Mouse (Mus musculus) spleen, adult 2 months (tissue): ENCODE measurements at regions not wholly inside any gene's neighbourhood (a gene's known extent, or its start where the extent isn't known, plus 50 kb on each side); places are given as distances from the start of the nearest gene placed in this dataset.

Experiments
- DNase-seq, 2 experiments: peaks; one replicate each; pipeline versions ENCODE4 v3.0.0 to v3.0.0-alpha.2; 2012 to 2021; ENCODE audit warnings: low spot score in 2 of 2, low read depth in 1 of 2
- H3K27ac ChIP-seq: fragments of 200-500 bp; 2 replicates; pipeline ENCODE4 v1.5.1; 2012; ENCODE audit warnings: low read length, inconsistent platforms; ENCODE audit not compliant: insufficient read depth
- H3K27me3 ChIP-seq: fragments of 200-500 bp; 2 replicates; pipeline ENCODE4 v1.6.1; 2012; ENCODE audit warnings: mild to moderate bottlenecking, moderate library complexity, low read length, inconsistent platforms; ENCODE audit not compliant: control insufficient read depth, insufficient read depth
- H3K36me3 ChIP-seq: fragments of 200-500 bp; 2 replicates; pipeline ENCODE4 v1.6.1; 2012; ENCODE audit warnings: mild to moderate bottlenecking, low read length, inconsistent platforms; ENCODE audit not compliant: control insufficient read depth, insufficient read depth
- H3K4me1 ChIP-seq: fragments of 200-500 bp; 2 replicates; pipeline ENCODE4 v1.6.1; 2011; ENCODE audit warnings: inconsistent platforms; ENCODE audit not compliant: control insufficient read depth, insufficient read depth, insufficient read length
- H3K4me3 ChIP-seq: fragments of 200-500 bp; 2 replicates; pipeline ENCODE4 v1.5.1; 2011; ENCODE audit warnings: mild to moderate bottlenecking, inconsistent platforms; ENCODE audit not compliant: insufficient read depth, insufficient read length; ENCODE audit errors: extremely low read depth
- CTCF ChIP-seq: fragments of 200-500 bp; IDR thresholded peaks from 2 replicates; pipeline ENCODE4 v1.5.1; 2011; ENCODE audit warnings: mild to moderate bottlenecking, inconsistent platforms; ENCODE audit not compliant: insufficient read depth, insufficient read length, insufficient replicate concordance; ENCODE audit errors: extremely low read depth
- POLR2A ChIP-seq: fragments of 200-500 bp; IDR thresholded peaks from 2 replicates; pipeline ENCODE4 v1.6.1; 2011; ENCODE audit warnings: low read depth, low read length, inconsistent platforms
- WGBS: fragments of 180-500 bp; shearing (Covaris S2); methylation state at CpG from one replicate; pipeline ENCODE4 v1.1.7; 2018; 5-methylcytosine and 5-hydroxymethylcytosine counted together

GRCm38 (mm10) chr3:50886336-50886735 lies 337.9 kb upstream of the Noct start:
- 35% methylated on average over 10 of the region's 10 CpGs for WGBS
- Histone ChIP-seq H3K27ac (no peak overlapping the region), H3K4me3 (no peak overlapping the region), H3K27me3 (no peaks in the 10 kb centered on the region), H3K4me1 (no peaks in the 10 kb centered on the region), H3K36me3 (no peaks in the 10 kb centered on the region)
- DNase-seq = no peak
- TF ChIP-seq POLR2A (no peak), CTCF (no peak)

GRCm38 (mm10) chr3:50887002-50887401 lies 337.2 kb upstream of the Noct start:
- WGBS = 9% methylated on average over 7 of the region's 7 CpGs
- no peaks in the 10 kb centered on the region for H3K27me3 ChIP-seq
- no peaks in the 10 kb centered on the region for H3K36me3 ChIP-seq
- no peak overlapping the region for H3K27ac ChIP-seq
- TF ChIP-seq POLR2A (no peak), CTCF (no peak)
- no peak for DNase-seq
- H3K4me3 ChIP-seq = no peak overlapping the region
- no peaks in the 10 kb centered on the region for H3K4me1 ChIP-seq

GRCm38 (mm10) chr3:50888571-50889210 lies 335.6 kb upstream of the Noct start:
- TF ChIP-seq CTCF (no peak), POLR2A (no peak)
- no peaks in the 10 kb centered on the region for H3K36me3 ChIP-seq
- no peak for DNase-seq
- H3K4me1 ChIP-seq = no peaks in the 10 kb centered on the region
- H3K27ac ChIP-seq = no peak overlapping the region
- no peaks in the 10 kb centered on the region for H3K27me3 ChIP-seq
- WGBS = 87% methylated on average over 4 of the region's 4 CpGs
- H3K4me3 ChIP-seq = no peak overlapping the region

- 92% methylated on average over 8 of the region's 8 CpGs for WGBS
- no peak overlapping the region for H3K4me3 ChIP-seq
- TF ChIP-seq CTCF (no peak), POLR2A (no peak)
- no peak for DNase-seq
- no peak overlapping the region for H3K27ac ChIP-seq
- H3K36me3 ChIP-seq = no peaks in the 10 kb centered on the region
- no peaks in the 10 kb centered on the region for H3K27me3 ChIP-seq
- no peaks in the 10 kb centered on the region for H3K4me1 ChIP-seq
Observed at GRCm38 (mm10) chr3:50890537-50890936, 333.7 kb upstream of the Noct start.

GRCm38 (mm10) chr3:50898179-50898578 lies 326.1 kb upstream of the Noct start:
- H3K4me3 ChIP-seq = no peak overlapping the region
- DNase-seq = no peak
- H3K27ac ChIP-seq = no peak overlapping the region
- H3K4me1 ChIP-seq = no peaks in the 10 kb centered on the region
- no peak for TF ChIP-seq CTCF
- TF ChIP-seq POLR2A = no peak
- no peaks in the 10 kb centered on the region for H3K36me3 ChIP-seq
- H3K27me3 ChIP-seq = no peaks in the 10 kb centered on the region
- WGBS = 84% methylated on average over 9 of the region's 9 CpGs

GRCm38 (mm10) chr3:50899830-50900350 lies 324.4 kb upstream of the Noct start:
- no peak overlapping the region for H3K4me3 ChIP-seq
- WGBS = 85% methylated on average over 7 of the region's 7 CpGs
- H3K4me1 ChIP-seq = no peaks in the 10 kb centered on the region

GRCm38 (mm10) chr3:50900566-50900965 lies 323.7 kb upstream of the Noct start:
- TF ChIP-seq CTCF = no peak
- no peak for TF ChIP-seq POLR2A
- WGBS = 92% methylated on average over 9 of the region's 9 CpGs
- Histone ChIP-seq H3K27me3 (no peaks in the 10 kb centered on the region), H3K4me3 (no peak overlapping the region), H3K4me1 (no peaks in the 10 kb centered on the region), H3K27ac (no peak overlapping the region), H3K36me3 (no peaks in the 10 kb centered on the region)
- no peak for DNase-seq

More at GRCm38 (mm10) chr3:50899830-50900350, 324.4 kb upstream of the Noct start:
- Histone ChIP-seq H3K27ac (no peak overlapping the region), H3K36me3 (no peaks in the 10 kb centered on the region), H3K27me3 (no peaks in the 10 kb centered on the region)
- no peak for TF ChIP-seq POLR2A
- TF ChIP-seq CTCF = no peak
- no peak for DNase-seq
